Mouse (Mus musculus) megakaryocyte-erythroid progenitor cell, adult 5 weeks (primary cell): ENCODE results near the gene Ftcd. TPM values are rescaled to one million over a fixed set of nuclear protein-coding genes. Genes with fewer than 3 reads are reported as not detected.

Source experiments
- polyA plus RNA-seq: library from polyadenylated mRNA; stranded (reverse); fragments of >175 nt; gene quantifications from 2 replicates; pipeline ENCODE4 v1.2.3, GENCODE M21; 2012

Gene Ftcd
- polyA plus RNA-seq: not detected in 2 replicates

DNA sequence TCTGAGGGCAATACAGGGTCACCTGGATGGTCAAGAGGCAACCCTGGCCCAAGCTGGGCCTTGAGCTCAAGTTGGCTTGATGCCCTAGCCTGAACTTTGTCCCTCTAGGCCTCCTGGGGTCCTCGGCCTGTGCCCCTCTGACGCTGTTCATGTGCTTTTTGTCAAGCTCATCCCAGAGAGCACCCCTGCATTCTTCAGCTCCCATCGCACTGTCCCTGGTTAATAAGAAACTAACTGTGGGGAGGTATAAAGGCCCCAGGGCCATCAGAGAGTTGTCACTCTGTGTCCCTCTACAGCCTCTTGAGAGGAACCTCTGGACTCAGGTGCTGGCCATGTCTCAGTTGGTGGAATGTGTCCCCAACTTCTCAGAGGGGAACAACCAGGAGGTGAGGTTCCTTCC is at the start of gene Ftcd:
Ftcd (plus strand) TSS at position 275 of the 400 bp plus-strand sequence.

DNA sequence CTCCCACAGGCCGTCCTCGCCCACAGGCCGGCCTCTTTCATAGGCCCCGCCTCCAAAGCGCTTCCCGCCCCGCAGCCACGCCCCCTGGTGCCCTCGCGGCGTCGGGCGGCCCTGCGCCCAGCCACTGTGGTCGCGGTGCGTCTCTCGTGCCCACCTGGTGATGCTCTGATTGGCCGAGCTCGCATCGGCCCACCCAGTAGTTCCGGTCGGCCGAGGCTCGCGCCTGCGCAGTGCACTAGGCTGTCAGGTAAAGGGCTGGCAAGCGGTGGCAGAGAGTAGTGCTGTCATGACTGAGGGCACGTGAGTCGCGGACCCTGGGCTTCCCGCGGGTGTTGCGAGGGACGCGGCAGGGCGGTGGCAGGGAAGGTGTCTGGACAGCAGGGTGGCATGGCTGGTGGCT is 44.1 kb upstream of the Ftcd start, which contains the start of gene Lss:
Lss (plus strand) TSS at position 214 of the 400 bp plus-strand sequence.

DNA sequence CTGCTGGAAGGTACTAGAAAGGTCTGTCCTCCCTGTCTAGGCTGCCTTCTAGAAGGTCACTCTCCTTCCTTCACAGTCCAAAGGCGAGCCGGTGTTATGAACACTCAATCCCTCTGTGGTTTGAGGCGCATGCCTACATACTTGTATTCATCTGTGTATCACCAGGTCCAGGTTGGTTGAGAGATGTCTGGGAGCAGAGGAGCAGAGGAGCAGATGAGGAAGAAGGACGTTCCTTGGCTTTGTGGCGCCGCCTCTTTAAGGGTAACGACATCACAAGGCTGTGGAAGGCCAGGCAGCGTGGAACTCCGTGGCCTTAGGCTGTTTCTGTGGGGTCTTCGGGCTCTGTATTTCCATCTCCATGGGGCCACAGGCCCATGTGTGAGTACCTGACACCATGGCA is 13.5 kb upstream of the Ftcd start, which contains the start of gene Spatc1l:
Spatc1l (plus strand) TSS at position 301 of the 400 bp plus-strand sequence.

DNA sequence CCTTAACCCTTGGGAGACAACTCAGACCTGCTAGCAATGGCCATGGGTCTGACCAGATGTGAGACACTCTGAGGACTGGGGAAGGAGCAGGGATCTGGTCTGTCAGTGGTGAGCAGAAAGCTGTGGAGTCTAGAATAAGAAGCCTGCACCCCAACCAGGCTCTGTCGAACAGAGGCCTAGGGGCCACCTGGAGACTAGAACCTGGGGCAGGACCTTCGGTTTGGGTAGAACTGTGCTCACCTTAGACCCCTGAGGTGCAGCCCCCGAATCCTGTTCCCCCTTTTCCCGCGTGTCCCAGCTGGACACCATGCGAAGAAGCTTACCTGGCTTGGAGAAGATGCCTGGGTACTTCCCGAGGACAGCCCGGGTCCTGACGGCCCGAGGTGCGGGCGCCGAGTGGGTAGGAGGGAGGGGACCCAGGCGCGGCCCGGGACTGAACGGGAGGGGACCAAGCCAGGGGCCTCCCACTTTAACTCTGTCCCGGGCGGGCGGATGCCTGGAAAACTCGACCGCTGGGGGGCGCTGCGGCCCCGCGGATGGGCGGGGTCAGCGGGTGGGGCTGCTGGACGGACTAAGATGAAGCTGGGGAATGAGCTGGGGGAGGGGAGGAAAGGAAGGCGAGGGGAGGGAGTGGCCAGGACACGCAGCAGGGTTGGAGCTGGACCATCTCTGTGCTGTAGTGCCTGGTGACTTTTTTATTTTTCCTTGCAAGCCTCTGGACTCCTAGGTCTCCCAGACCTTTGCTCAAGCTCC is 47.7 kb downstream of the Ftcd start, which contains the start of gene Col6a2:
Col6a2 (minus strand) TSS at position 703 of the 753 bp plus-strand sequence.

Other genes with a start within 250 kb of the Ftcd start
- 1.5 TPM in 2 replicates for gene Dip2a, start 230.4 kb upstream of the Ftcd start, polyA plus RNA-seq
- gene AC141477.1, start 135.2 kb upstream of the Ftcd start, polyA plus RNA-seq: not detected in 2 replicates
- gene Pcnt, start 132.9 kb upstream of the Ftcd start, polyA plus RNA-seq: 47.7 and 65.0 TPM in 2 replicates
- not detected in 2 replicates for gene 2610028H24Rik, start 126.6 kb upstream of the Ftcd start, polyA plus RNA-seq
- gene Mcm3ap, start 106.7 kb upstream of the Ftcd start, polyA plus RNA-seq: 23.3 and 33.0 TPM in 2 replicates
- 0.60 and 0.83 TPM in 2 replicates for gene Ybey, start 106.5 kb upstream of the Ftcd start, polyA plus RNA-seq
- 7.1 and 7.8 TPM in 2 replicates for gene Lss, start 44.1 kb upstream of the Ftcd start, polyA plus RNA-seq
- gene Spatc1l, start 13.4 kb upstream of the Ftcd start, polyA plus RNA-seq: not detected in 2 replicates
- 0.02 and 0.05 TPM in 2 replicates for gene Col6a2, start 48.0 kb downstream of the Ftcd start, polyA plus RNA-seq
- 0.05 TPM in 1 of 2 replicates, not detected in the other for gene Col6a1, start 150.5 kb downstream of the Ftcd start, polyA plus RNA-seq